Mouse (Mus musculus): ENCODE measurements at regions not wholly inside any gene's neighbourhood (a gene's known extent, or its start where the extent isn't known, plus 50 kb on each side); places are given as distances from the start of the nearest gene placed in this dataset.

DNA sequence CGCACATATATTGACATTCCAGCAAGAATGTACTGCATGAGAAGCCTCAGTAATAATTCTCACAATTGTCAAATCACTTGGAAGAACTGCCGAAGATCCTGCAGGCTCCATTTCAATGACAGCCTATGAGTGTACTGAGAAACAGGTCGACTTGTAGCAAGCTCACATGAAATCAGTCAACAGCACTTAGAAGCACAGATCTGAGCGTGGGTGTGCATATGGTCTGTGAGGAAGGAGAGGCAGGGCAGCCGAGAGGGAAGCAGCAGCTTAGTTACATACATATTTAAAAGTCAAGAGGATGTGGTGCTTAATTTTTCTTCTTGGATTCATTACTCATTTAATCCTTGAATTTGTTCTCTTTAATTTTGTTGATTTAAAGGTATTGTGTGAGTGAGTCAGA lies 967.4 kb upstream of the Epha7 start:
- no peaks in the 10 kb centered on the region for H3K9me3 ChIP-seq (ENCODE audit: control insufficient read depth, low read length)
- WGBS, result 81% methylated on average over 5 of the region's 5 CpGs
- no peak overlapping the region for H3K27ac ChIP-seq (ENCODE audit: low read depth, low read length)
- H3K4me1 ChIP-seq (replicated peaks; ENCODE audit: control insufficient read depth, insufficient read depth, low read length), result no peaks in the 10 kb centered on the region
- no peaks in the 10 kb centered on the region for H3K36me3 ChIP-seq (ENCODE audit: control insufficient read depth, insufficient read depth, low read length)
- ATAC-seq (ENCODE audit: low FRiP score) (no peak; the same call in 1 of the 2 replicates), DNase-seq (ENCODE audit: low spot score) (no peak)
- H3K9ac ChIP-seq (ENCODE audit: low read depth, low read length), result no peak overlapping the region
- H3K27me3 ChIP-seq (ENCODE audit: control insufficient read depth, insufficient read depth, low read length), result no peaks in the 10 kb centered on the region
- no peak overlapping the region for H3K4me3 ChIP-seq (ENCODE audit: low read depth, low read length)
- no peak overlapping the region for H3K4me2 ChIP-seq (replicated peaks; ENCODE audit: low read depth, low read length)

DNA sequence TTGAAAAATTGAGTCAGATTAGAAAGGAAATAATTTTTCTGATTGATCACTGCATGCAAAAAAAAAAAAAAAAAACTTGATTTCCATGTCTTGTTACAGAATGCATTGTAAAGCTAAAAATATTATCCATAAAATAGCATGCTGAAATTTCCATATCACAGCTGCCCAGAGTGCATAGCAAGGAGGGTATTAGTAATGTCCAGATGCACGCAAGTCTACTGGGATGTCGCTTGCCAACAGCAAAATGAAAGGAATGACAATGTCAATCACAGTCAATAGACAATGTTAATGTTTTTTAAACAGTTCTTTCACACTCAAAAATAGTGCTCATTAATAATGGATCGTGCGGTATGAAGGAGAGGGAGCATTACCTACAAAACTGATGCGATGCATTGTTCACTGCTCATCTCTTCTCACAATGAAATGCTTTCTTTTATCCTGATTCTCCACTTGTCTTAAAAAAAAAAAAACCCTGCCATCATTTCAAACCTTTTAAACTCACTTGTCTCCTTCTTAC lies 966.8 kb upstream of the Epha7 start:
- DNase-seq (ENCODE audit: low spot score) (no peak), ATAC-seq (ENCODE audit: low FRiP score) (peak; percentile 79)
- H3K4me1 ChIP-seq (replicated peaks; ENCODE audit: control insufficient read depth, insufficient read depth, low read length), result no peaks in the 10 kb centered on the region
- no peaks in the 10 kb centered on the region for H3K27me3 ChIP-seq (ENCODE audit: control insufficient read depth, insufficient read depth, low read length)
- H3K4me2 ChIP-seq (replicated peaks; ENCODE audit: low read depth, low read length), result no peak overlapping the region
- no peak overlapping the region for H3K9ac ChIP-seq (ENCODE audit: low read depth, low read length)
- no peaks in the 10 kb centered on the region for H3K36me3 ChIP-seq (ENCODE audit: control insufficient read depth, insufficient read depth, low read length)
- H3K27ac ChIP-seq (ENCODE audit: low read depth, low read length), result no peak overlapping the region
- WGBS, result 71% methylated on average over 5 of the region's 5 CpGs
- H3K9me3 ChIP-seq (ENCODE audit: control insufficient read depth, low read length), result no peaks in the 10 kb centered on the region
- H3K4me3 ChIP-seq (ENCODE audit: low read depth, low read length), result no peak overlapping the region

DNA sequence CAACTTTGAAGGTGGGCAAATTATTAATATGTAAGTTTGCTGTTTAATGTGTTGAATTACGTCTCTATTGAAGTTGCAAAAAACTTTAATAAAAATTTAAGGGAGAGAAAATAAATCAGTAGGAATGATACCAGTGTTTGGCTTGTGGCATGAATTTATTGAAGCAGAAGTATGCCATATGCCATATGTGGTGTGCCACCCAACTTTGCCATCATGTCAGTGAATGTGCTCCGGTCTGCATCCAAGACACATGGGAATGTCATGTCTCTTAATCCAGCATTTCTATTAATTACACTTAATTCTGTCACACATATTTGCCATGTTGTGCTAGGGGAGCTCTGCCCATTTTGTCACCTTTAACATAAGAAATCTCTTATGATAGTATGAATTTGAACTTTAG lies 956.8 kb upstream of the Epha7 start:
- 89% methylated on average over 2 of the region's 2 CpGs for WGBS
- H3K27me3 ChIP-seq (ENCODE audit: control insufficient read depth, insufficient read depth, low read length), result no peaks in the 10 kb centered on the region
- H3K9ac ChIP-seq (ENCODE audit: low read depth, low read length), result no peak overlapping the region
- no peak for ATAC-seq (ENCODE audit: low FRiP score)
- no peak overlapping the region for H3K27ac ChIP-seq (ENCODE audit: low read depth, low read length)
- H3K9me3 ChIP-seq (ENCODE audit: control insufficient read depth, low read length), result no peaks in the 10 kb centered on the region
- no peak overlapping the region for H3K4me3 ChIP-seq (ENCODE audit: low read depth, low read length)
- H3K36me3 ChIP-seq (ENCODE audit: control insufficient read depth, insufficient read depth, low read length), result no peaks in the 10 kb centered on the region
- no peak for DNase-seq (ENCODE audit: low spot score)
- H3K4me1 ChIP-seq (replicated peaks; ENCODE audit: control insufficient read depth, insufficient read depth, low read length), result no peaks in the 10 kb centered on the region
- no peak overlapping the region for H3K4me2 ChIP-seq (replicated peaks; ENCODE audit: low read depth, low read length)

DNA sequence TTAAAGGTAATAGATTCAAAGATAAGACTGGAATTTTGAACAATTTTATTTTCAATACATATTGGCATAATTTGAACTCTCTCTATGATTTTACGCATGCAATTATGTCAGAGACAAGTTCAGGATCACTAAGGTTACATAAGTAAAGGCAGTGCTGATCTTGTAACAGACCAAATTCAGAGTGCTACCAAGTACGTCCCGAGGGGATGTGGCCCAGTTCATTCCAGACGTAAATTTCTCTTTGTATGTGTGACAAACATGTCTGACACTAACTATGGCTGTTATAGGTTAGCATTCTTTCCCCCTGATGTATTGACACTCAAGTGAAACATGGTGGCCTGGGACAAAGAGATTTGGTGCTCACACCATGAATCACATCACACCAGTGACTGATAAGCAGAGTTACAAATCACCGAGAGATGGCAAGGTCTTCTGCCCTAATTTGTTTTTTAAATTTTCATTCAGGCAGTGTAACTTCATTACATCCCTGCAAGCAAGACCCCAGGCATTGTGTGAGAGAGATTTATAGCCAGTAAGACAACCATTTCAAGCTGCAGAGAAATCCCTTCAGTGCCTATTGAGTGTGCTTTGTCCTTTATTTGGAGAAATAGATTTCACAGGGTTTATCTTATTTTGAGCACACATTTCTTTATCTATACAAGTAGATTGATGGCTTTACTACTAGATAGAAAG lies 925.5 kb upstream of the Epha7 start:
- ATAC-seq (ENCODE audit: low FRiP score) (no peak; the same call in 1 of the 2 replicates), DNase-seq (ENCODE audit: low spot score) (peak; percentile 0)
- Histone ChIP-seq H3K27ac (ENCODE audit: low read depth, low read length) (no peak overlapping the region), H3K36me3 (ENCODE audit: control insufficient read depth, insufficient read depth, low read length) (no peaks in the 10 kb centered on the region), H3K9ac (ENCODE audit: low read depth, low read length) (no peak overlapping the region), H3K27me3 (ENCODE audit: control insufficient read depth, insufficient read depth, low read length) (no peaks in the 10 kb centered on the region), H3K4me1 (replicated peaks; ENCODE audit: control insufficient read depth, insufficient read depth, low read length) (no peaks in the 10 kb centered on the region), H3K4me3 (ENCODE audit: low read depth, low read length) (no peak overlapping the region), H3K9me3 (ENCODE audit: control insufficient read depth, low read length) (no peaks in the 10 kb centered on the region), H3K4me2 (replicated peaks; ENCODE audit: low read depth, low read length) (no peak overlapping the region)
- WGBS, result 68% methylated on average over 5 of the region's 5 CpGs

DNA sequence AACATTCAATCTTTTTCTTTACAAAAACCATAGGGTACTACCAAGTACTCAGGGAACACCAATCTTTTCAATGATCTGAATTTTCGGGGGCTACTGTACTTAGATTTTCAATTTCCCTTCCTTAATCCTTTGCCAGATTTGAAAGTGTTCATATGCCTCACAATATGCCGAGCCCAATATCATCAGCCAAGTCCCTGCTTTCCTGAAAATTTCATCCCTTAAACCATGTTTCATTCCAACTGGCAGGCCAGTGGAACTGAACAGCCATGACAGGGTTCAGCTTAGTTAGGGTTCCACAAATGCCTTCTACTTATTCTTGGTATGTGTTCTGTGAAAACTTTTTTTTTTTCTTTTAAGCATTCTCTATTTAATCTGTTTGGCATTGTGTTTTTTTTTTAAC lies 916.5 kb upstream of the Epha7 start:
- H3K27me3 ChIP-seq (ENCODE audit: control insufficient read depth, insufficient read depth, low read length), result no peaks in the 10 kb centered on the region
- H3K36me3 ChIP-seq (ENCODE audit: control insufficient read depth, insufficient read depth, low read length), result no peaks in the 10 kb centered on the region
- no peaks in the 10 kb centered on the region for H3K9me3 ChIP-seq (ENCODE audit: control insufficient read depth, low read length)
- H3K4me3 ChIP-seq (ENCODE audit: low read depth, low read length), result no peak overlapping the region
- WGBS, result 84% methylated on average over 2 of the region's 2 CpGs
- DNase-seq (ENCODE audit: low spot score), result no peak
- H3K4me2 ChIP-seq (replicated peaks; ENCODE audit: low read depth, low read length), result no peak overlapping the region
- no peak for ATAC-seq (ENCODE audit: low FRiP score)
- H3K27ac ChIP-seq (ENCODE audit: low read depth, low read length), result no peak overlapping the region
- no peak overlapping the region for H3K9ac ChIP-seq (ENCODE audit: low read depth, low read length)
- H3K4me1 ChIP-seq (replicated peaks; ENCODE audit: control insufficient read depth, insufficient read depth, low read length), result no peaks in the 10 kb centered on the region

DNA sequence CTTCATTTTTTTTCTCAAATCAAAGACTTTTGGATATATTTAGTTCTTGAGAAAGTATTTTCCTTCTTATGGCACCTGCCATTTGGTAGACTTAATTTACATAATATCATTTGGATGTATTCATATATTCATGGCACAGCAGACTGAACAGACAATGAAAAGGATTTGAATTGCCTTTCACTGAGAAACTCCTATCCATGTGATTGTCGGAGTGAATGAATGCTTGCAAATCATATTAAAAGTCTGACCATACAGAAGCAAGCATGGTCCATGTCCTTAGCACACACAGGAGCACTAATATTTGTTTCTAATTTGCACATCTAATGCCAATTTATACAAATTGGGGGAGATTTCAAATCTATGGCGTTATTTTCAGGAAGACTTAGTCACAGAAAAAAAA lies 867.6 kb upstream of the Epha7 start:
- H3K4me2 ChIP-seq (replicated peaks; ENCODE audit: low read depth, low read length), result no peak overlapping the region
- H3K4me3 ChIP-seq (ENCODE audit: low read depth, low read length), result no peak overlapping the region
- no peaks in the 10 kb centered on the region for H3K9me3 ChIP-seq (ENCODE audit: control insufficient read depth, low read length)
- no peak overlapping the region for H3K27ac ChIP-seq (ENCODE audit: low read depth, low read length)
- DNase-seq (ENCODE audit: low spot score) (no peak), ATAC-seq (ENCODE audit: low FRiP score) (peak; percentile 79)
- 58% methylated on average over 2 of the region's 2 CpGs for WGBS
- no peaks in the 10 kb centered on the region for H3K27me3 ChIP-seq (ENCODE audit: control insufficient read depth, insufficient read depth, low read length)
- H3K4me1 ChIP-seq (replicated peaks; ENCODE audit: control insufficient read depth, insufficient read depth, low read length), result no peaks in the 10 kb centered on the region
- H3K36me3 ChIP-seq (ENCODE audit: control insufficient read depth, insufficient read depth, low read length), result no peaks in the 10 kb centered on the region
- H3K9ac ChIP-seq (ENCODE audit: low read depth, low read length), result no peak overlapping the region

DNA sequence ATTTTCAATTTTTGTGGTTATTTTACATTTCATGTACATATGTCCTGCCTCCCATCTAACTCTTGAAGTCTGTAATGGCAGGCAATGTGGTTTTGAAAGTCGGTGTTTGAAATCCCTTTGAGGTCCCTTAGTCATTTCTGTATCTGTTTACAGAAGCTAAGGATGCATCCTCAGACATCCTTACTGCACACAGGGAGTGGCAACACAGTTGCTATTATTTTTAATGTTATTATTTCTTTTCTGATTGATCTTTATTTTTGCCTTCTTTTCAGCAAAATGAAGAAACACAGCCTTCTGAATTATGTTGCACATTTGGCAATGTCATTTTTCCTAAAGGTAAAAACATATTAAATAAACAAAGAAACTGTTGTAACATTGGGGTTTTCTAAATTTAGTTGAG lies 867.2 kb upstream of the Epha7 start:
- no peak overlapping the region for H3K9ac ChIP-seq (ENCODE audit: low read depth, low read length)
- DNase-seq (ENCODE audit: low spot score) (no peak), ATAC-seq (ENCODE audit: low FRiP score) (peak; percentile 53; the same call in 1 of the 2 replicates)
- H3K4me2 ChIP-seq (replicated peaks; ENCODE audit: low read depth, low read length), result no peak overlapping the region
- H3K27me3 ChIP-seq (ENCODE audit: control insufficient read depth, insufficient read depth, low read length), result no peaks in the 10 kb centered on the region
- H3K9me3 ChIP-seq (ENCODE audit: control insufficient read depth, low read length), result no peaks in the 10 kb centered on the region
- no peaks in the 10 kb centered on the region for H3K36me3 ChIP-seq (ENCODE audit: control insufficient read depth, insufficient read depth, low read length)
- H3K4me1 ChIP-seq (replicated peaks; ENCODE audit: control insufficient read depth, insufficient read depth, low read length), result no peaks in the 10 kb centered on the region
- no peak overlapping the region for H3K4me3 ChIP-seq (ENCODE audit: low read depth, low read length)
- 77% methylated on average over 1 of the region's 1 CpGs for WGBS
- H3K27ac ChIP-seq (ENCODE audit: low read depth, low read length), result no peak overlapping the region

DNA sequence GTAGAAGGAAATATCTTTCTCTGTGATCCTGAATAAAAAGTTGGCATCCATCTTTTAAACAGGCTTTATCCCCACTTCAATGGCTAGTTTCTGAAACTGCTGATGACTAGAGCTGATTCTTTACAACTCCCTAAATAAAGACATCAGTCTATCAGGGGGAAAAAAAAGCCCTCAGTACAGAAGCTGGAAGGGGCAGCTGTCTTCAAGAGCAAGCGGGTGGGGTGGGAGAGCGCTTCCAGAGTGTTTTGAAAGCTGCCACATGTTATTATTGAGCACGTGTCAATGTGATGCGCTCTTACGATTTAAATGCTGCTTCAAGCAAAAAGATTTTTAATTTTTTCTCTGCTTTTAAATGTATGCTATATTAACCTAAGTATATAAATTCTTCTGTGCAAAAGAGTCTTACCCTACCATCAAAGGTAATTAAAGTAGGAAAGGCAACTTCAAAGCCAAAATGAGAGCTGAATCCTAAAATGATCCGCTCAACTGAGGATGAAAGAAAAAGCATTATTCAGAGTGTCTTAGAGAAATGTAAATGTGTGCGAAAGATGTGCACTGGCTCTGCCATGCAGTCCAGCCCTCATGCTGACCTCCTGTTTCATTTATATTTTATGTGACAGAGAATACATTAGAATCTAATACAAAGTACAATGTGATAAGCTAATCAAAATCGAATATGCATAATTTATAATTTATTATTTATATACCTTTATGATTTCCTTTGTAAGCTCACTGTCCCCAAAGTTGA lies 862.8 kb upstream of the Epha7 start:
- ATAC-seq (ENCODE audit: low FRiP score), result peak; percentile 67; the same call in 1 of the 2 replicates
- 56% methylated on average over 8 of the region's 8 CpGs for WGBS

More for the DNA sequence above, 862.8 kb upstream of the Epha7 start:
- Histone ChIP-seq H3K36me3 (ENCODE audit: control insufficient read depth, insufficient read depth, low read length) (no peaks in the 10 kb centered on the region), H3K9ac (ENCODE audit: low read depth, low read length) (no peak overlapping the region), H3K4me1 (replicated peaks; ENCODE audit: control insufficient read depth, insufficient read depth, low read length) (no peaks in the 10 kb centered on the region), H3K4me3 (ENCODE audit: low read depth, low read length) (no peak overlapping the region), H3K4me2 (replicated peaks; ENCODE audit: low read depth, low read length) (no peak overlapping the region), H3K27ac (ENCODE audit: low read depth, low read length) (no peak overlapping the region), H3K9me3 (ENCODE audit: control insufficient read depth, low read length) (no peaks in the 10 kb centered on the region), H3K27me3 (ENCODE audit: control insufficient read depth, insufficient read depth, low read length) (no peaks in the 10 kb centered on the region)
- DNase-seq (ENCODE audit: low spot score), result no peak

Measured in hindbrain, embryonic 11.5 days (tissue).